Mouse (Mus musculus) layer of hippocampus, adult 18-20 months (tissue): ENCODE results near the gene Gm3371. TPM values are rescaled to one million over a fixed set of nuclear protein-coding genes. Genes with fewer than 3 reads are reported as not detected.
"Not testable (repeated sequence)": the region's sequence is repeated elsewhere in the genome, so short reads cannot be mapped to it uniquely, and the experiment has no call there.

Experiments used
- DNase-seq, 2 experiments: peaks; one replicate each; pipeline ENCODE4 v3.0.0; 2022; ENCODE audit warnings: low spot score in 2 of 2
- long read RNA-seq: library from polyadenylated mRNA; stranded (forward); transcript quantifications from one replicate; pipeline ENCODE4 v2.0.0, GENCODE M21; 2021
- total RNA-seq, 2 experiments: library from RNA; stranded (reverse); gene quantifications; 2 replicates each; pipeline ENCODE4 v1.2.3; 2021

Gm3371 gene
- total RNA-seq: not detected
- long read RNA-seq: 0 reads

- not testable (repeated sequence) for DNase-seq
Observed at GRCm38 (mm10) chr14:44410588-44410987, at the start of gene Gm3371. Gm3371 (minus strand) TSS chr14:44410688.

- not testable (repeated sequence) for DNase-seq
Observed at GRCm38 (mm10) chr14:44433335-44433734, 22.8 kb upstream of the Gm3371 start, which contains the start of gene Gm8232. Gm8232 (plus strand) TSS chr14:44433635.

GRCm38 (mm10) chr14:44384233-44384632 lies 26.3 kb downstream of the Gm3371 start:
- DNase-seq: not testable (repeated sequence)

GRCm38 (mm10) chr14:44365057-44365456 lies 45.4 kb downstream of the Gm3371 start, which contains the start of gene Gm8229:
Gm8229 (plus strand) TSS chr14:44365357.
- not testable (repeated sequence) for DNase-seq

GRCm38 (mm10) chr14:44362301-44362700 lies 48.2 kb downstream of the Gm3371 start:
- peak in 1 of 2 experiments; percentile 2 for DNase-seq

GRCm38 (mm10) chr14:44361416-44361815 lies 49.1 kb downstream of the Gm3371 start:
- not testable (repeated sequence) for DNase-seq

Other genes with a start within 250 kb of the Gm3371 start
- gene Gm8212, start 213.0 kb downstream of the Gm3371 start, total RNA-seq: not detected
- gene 4930503E14Rik, start 197.4 kb downstream of the Gm3371 start, total RNA-seq: not detected
- gene Gm8220, start 125.1 kb downstream of the Gm3371 start, total RNA-seq: not detected
- not detected for gene Gm5930, start 72.1 kb downstream of the Gm3371 start, total RNA-seq
- not detected for gene Gm8229, start 45.3 kb downstream of the Gm3371 start, total RNA-seq
- not detected for gene Gm8232, start 22.9 kb upstream of the Gm3371 start, total RNA-seq
- gene BC061237, start 81.8 kb upstream of the Gm3371 start, total RNA-seq: not detected
- gene Gm17093, start 107.6 kb upstream of the Gm3371 start, total RNA-seq: not detected
- gene Gm8247, start 172.5 kb upstream of the Gm3371 start, total RNA-seq: not detected
- not detected for gene Gm5624, start 217.2 kb upstream of the Gm3371 start, total RNA-seq